Mouse (Mus musculus): Measurements from ENCODE around the gene Prkch. TPM values are rescaled to one million over a fixed set of nuclear protein-coding genes. Genes with fewer than 3 reads are reported as not detected.

Prkch gene
- polyA plus RNA-seq, 1 experiment from 2014 or later, result 11.3 TPM

GRCm38 (mm10) chr12:73715954-73716731 is 131.5 kb downstream of the Prkch start:
- Histone ChIP-seq H3K4me1 (replicated peaks) (peaks cover 14% of the 10 kb centered on the region), H3K4me2 (no peak overlapping the region), H3K27ac (no peak overlapping the region), H3K4me3 (no peak overlapping the region), H3K36me3 (no peaks in the 10 kb centered on the region), H3K9me3 (replicated peaks) (no peaks in the 10 kb centered on the region), H3K27me3 (no peaks in the 10 kb centered on the region), H3K9ac (no peak overlapping the region)
- WGBS, result 77% methylated on average over 21 of the region's 21 CpGs
- no peak for ATAC-seq (replicated peaks; ENCODE audit: insufficient number of reproducible peaks, insufficient read depth, low FRiP score, low read depth)

DNA sequence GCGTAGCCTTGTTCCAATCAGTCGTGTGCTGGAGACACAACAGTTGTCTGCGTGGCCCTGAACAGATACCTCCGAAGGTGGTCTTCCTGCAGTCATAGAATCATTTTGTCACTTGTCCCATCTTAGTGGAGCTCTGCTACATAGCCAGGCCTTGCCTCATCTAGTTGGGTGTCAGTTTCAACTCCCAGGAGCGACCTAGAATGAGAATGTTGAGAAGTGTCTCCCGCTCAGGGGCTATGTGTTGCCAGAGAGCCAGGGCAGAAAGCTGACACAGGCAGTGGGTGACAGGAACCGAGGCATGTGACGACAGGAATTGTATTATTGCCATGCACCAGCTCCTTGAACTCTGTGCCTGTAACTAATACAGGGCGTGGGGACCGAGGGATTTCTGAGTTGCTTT is 133.4 kb downstream of the Prkch start:
- Histone ChIP-seq H3K27me3 (no peaks in the 10 kb centered on the region), H3K9me3 (replicated peaks) (no peaks in the 10 kb centered on the region), H3K4me1 (replicated peaks) (peaks cover 27% of the 10 kb centered on the region), H3K9ac (no peak overlapping the region), H3K36me3 (no peaks in the 10 kb centered on the region), H3K4me3 (no peak overlapping the region), H3K27ac (no peak overlapping the region), H3K4me2 (no peak overlapping the region)
- WGBS, result 61% methylated on average over 10 of the region's 10 CpGs
- ATAC-seq (replicated peaks; ENCODE audit: insufficient number of reproducible peaks, insufficient read depth, low FRiP score, low read depth), result no peak

- no peak for ATAC-seq (replicated peaks; ENCODE audit: insufficient number of reproducible peaks, insufficient read depth, low FRiP score, low read depth)
- no peaks in the 10 kb centered on the region for H3K36me3 ChIP-seq
- H3K9me3 ChIP-seq (replicated peaks), result no peaks in the 10 kb centered on the region
- H3K27me3 ChIP-seq, result no peaks in the 10 kb centered on the region
- no peak overlapping the region for H3K9ac ChIP-seq
- no peak overlapping the region for H3K4me3 ChIP-seq
- peaks cover 28% of the 10 kb centered on the region for H3K4me1 ChIP-seq (replicated peaks)
- no peak overlapping the region for H3K4me2 ChIP-seq
- H3K27ac ChIP-seq, result no peak overlapping the region
Observed at GRCm38 (mm10) chr12:73719816-73720215, 135.2 kb downstream of the Prkch start.

GRCm38 (mm10) chr12:73720466-73720865 is 135.9 kb downstream of the Prkch start:
- no peaks in the 10 kb centered on the region for H3K27me3 ChIP-seq
- no peak overlapping the region for H3K4me3 ChIP-seq
- H3K9ac ChIP-seq, result no peak overlapping the region
- WGBS, result 88% methylated on average over 2 of the region's 2 CpGs
- H3K9me3 ChIP-seq (replicated peaks), result no peaks in the 10 kb centered on the region
- no peak for ATAC-seq (replicated peaks; ENCODE audit: insufficient number of reproducible peaks, insufficient read depth, low FRiP score, low read depth)
- no peak overlapping the region for H3K4me2 ChIP-seq
- H3K27ac ChIP-seq, result no peak overlapping the region
- H3K4me1 ChIP-seq (replicated peaks), result peaks cover 28% of the 10 kb centered on the region
- no peaks in the 10 kb centered on the region for H3K36me3 ChIP-seq

- Histone ChIP-seq H3K36me3 (no peaks in the 10 kb centered on the region), H3K27ac (peak overlapping the region; percentile 80), H3K27me3 (no peaks in the 10 kb centered on the region), H3K4me1 (replicated peaks) (peaks cover 28% of the 10 kb centered on the region), H3K9ac (no peak overlapping the region), H3K9me3 (replicated peaks) (no peaks in the 10 kb centered on the region), H3K4me3 (no peak overlapping the region), H3K4me2 (no peak overlapping the region)
- WGBS, result 39% methylated on average over 3 of the region's 3 CpGs
- ATAC-seq (replicated peaks; ENCODE audit: insufficient number of reproducible peaks, insufficient read depth, low FRiP score, low read depth), result peak; percentile 65; the same call in 1 of the 2 replicates
Observed at GRCm38 (mm10) chr12:73722060-73722459, 137.5 kb downstream of the Prkch start.

DNA sequence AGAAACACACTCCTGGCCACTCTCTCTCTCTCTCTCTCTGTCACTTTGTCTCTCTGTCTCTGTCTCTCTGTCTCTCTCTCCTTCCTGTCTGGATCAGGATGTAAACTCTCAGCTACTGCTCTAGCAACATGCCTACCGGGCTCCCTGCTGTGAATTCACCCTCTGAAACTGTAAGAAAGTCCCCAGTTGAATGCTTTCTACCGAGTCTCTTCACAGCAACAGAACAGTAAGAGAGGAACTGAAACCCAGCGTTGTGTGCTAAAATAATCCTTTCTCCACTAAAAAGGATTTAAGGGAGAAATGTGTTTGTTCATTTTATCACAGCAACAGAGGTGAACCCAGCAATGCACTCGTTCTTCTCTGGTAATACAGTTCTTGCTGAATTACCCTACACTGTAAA is 138.5 kb downstream of the Prkch start:
- ATAC-seq (replicated peaks; ENCODE audit: insufficient number of reproducible peaks, insufficient read depth, low FRiP score, low read depth), result no peak
- peak overlapping the region; percentile 3; the same call in 1 of the 2 replicates for H3K27ac ChIP-seq

GRCm38 (mm10) chr12:73723887-73724286 is 139.3 kb downstream of the Prkch start:
- H3K9ac ChIP-seq, result no peak overlapping the region
- H3K9me3 ChIP-seq (replicated peaks), result no peaks in the 10 kb centered on the region
- no peak overlapping the region for H3K4me2 ChIP-seq
- H3K27ac ChIP-seq, result no peak overlapping the region
- no peak overlapping the region for H3K4me3 ChIP-seq
- 87% methylated on average over 10 of the region's 10 CpGs for WGBS
- ATAC-seq (replicated peaks; ENCODE audit: insufficient number of reproducible peaks, insufficient read depth, low FRiP score, low read depth), result no peak
- no peaks in the 10 kb centered on the region for H3K27me3 ChIP-seq
- H3K36me3 ChIP-seq, result no peaks in the 10 kb centered on the region
- peaks cover 28% of the 10 kb centered on the region for H3K4me1 ChIP-seq (replicated peaks)

More for the DNA sequence above, 138.5 kb downstream of the Prkch start:
- no peak overlapping the region for H3K4me2 ChIP-seq
- peaks cover 28% of the 10 kb centered on the region for H3K4me1 ChIP-seq (replicated peaks)
- no peaks in the 10 kb centered on the region for H3K36me3 ChIP-seq
- H3K4me3 ChIP-seq, result no peak overlapping the region
- H3K9ac ChIP-seq, result no peak overlapping the region
- H3K27me3 ChIP-seq, result no peaks in the 10 kb centered on the region
- no peaks in the 10 kb centered on the region for H3K9me3 ChIP-seq (replicated peaks)
- 84% methylated on average over 4 of the region's 4 CpGs for WGBS

- WGBS, result 81% methylated on average over 9 of the region's 9 CpGs
Observed at GRCm38 (mm10) chr12:73725825-73726604, 141.4 kb downstream of the Prkch start.

GRCm38 (mm10) chr12:73727046-73727445 is 142.4 kb downstream of the Prkch start:
- Histone ChIP-seq H3K4me3 (no peak overlapping the region), H3K27ac (no peak overlapping the region), H3K36me3 (no peaks in the 10 kb centered on the region), H3K9ac (no peak overlapping the region), H3K4me2 (no peak overlapping the region), H3K9me3 (replicated peaks) (no peaks in the 10 kb centered on the region), H3K4me1 (replicated peaks) (peaks cover 31% of the 10 kb centered on the region), H3K27me3 (no peaks in the 10 kb centered on the region)
- ATAC-seq (replicated peaks; ENCODE audit: insufficient number of reproducible peaks, insufficient read depth, low FRiP score, low read depth), result no peak
- WGBS, result 86% methylated on average over 1 of the region's 1 CpGs

More at GRCm38 (mm10) chr12:73725825-73726604, 141.4 kb downstream of the Prkch start:
- no peak overlapping the region for H3K4me3 ChIP-seq
- H3K27me3 ChIP-seq, result no peaks in the 10 kb centered on the region
- H3K27ac ChIP-seq, result no peak overlapping the region
- no peaks in the 10 kb centered on the region for H3K9me3 ChIP-seq (replicated peaks)
- ATAC-seq (replicated peaks; ENCODE audit: insufficient number of reproducible peaks, insufficient read depth, low FRiP score, low read depth), result no peak
- H3K4me1 ChIP-seq (replicated peaks), result peaks cover 37% of the 10 kb centered on the region
- H3K36me3 ChIP-seq, result no peaks in the 10 kb centered on the region
- H3K4me2 ChIP-seq, result no peak overlapping the region
- H3K9ac ChIP-seq, result no peak overlapping the region

DNA sequence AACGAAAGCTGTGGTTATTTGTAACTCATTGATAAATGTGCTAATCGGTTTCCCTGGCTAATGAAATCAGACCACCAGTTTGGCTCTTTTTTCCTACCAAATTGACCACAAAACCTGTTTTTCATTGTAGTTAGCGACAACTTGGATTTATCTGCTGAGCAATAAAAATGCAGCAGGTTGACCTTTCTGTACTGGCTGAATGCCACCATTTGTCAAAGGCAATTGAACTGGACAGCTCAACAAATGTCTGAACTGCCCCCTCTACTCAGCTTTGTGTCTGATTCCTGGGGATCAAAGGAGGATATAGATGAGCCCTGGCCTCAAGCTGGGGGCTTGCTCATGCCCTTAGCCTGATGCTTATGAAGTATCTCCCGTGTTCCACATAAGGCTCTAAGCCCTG is 146.0 kb downstream of the Prkch start:
- ATAC-seq (replicated peaks; ENCODE audit: insufficient number of reproducible peaks, insufficient read depth, low FRiP score, low read depth), result no peak
- no peak overlapping the region for H3K4me2 ChIP-seq
- H3K27ac ChIP-seq, result no peak overlapping the region

DNA sequence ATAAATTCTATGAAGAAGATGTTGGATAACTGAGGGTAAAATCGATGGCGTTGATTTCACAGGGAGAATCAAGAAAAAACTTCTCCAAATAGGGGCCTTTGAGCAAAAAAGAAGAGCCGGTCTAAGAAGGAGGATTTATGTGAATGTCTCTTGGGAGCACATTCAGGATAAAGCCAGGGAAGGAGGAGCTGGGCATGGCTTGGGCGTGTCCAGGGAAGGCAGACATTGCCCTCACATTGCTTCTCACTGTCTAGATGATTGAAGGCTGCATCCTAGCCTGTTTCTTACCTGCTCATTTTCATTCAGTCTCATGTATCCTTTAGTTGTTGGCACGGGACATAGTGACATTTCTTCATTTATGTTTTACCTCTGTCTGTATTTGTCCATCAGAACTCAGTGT is 146.5 kb downstream of the Prkch start:
- Histone ChIP-seq H3K9me3 (replicated peaks) (no peaks in the 10 kb centered on the region), H3K4me1 (replicated peaks) (peaks cover 32% of the 10 kb centered on the region), H3K27ac (no peak overlapping the region), H3K9ac (no peak overlapping the region), H3K4me2 (no peak overlapping the region), H3K36me3 (no peaks in the 10 kb centered on the region), H3K27me3 (no peaks in the 10 kb centered on the region), H3K4me3 (no peak overlapping the region)
- 82% methylated on average over 5 of the region's 5 CpGs for WGBS
- no peak for ATAC-seq (replicated peaks; ENCODE audit: insufficient number of reproducible peaks, insufficient read depth, low FRiP score, low read depth)

More for the DNA sequence above, 146.0 kb downstream of the Prkch start:
- no peaks in the 10 kb centered on the region for H3K36me3 ChIP-seq
- H3K9me3 ChIP-seq (replicated peaks), result no peaks in the 10 kb centered on the region
- no peak overlapping the region for H3K4me3 ChIP-seq
- peaks cover 32% of the 10 kb centered on the region for H3K4me1 ChIP-seq (replicated peaks)
- H3K9ac ChIP-seq, result no peak overlapping the region
- 65% methylated on average over 4 of the region's 4 CpGs for WGBS
- H3K27me3 ChIP-seq, result no peaks in the 10 kb centered on the region
